Mouse (Mus musculus) CD4-positive, CD25-positive, alpha-beta regulatory T cell (primary cell): Measurements from ENCODE around the gene Neurog2. TPM values are rescaled to one million over a fixed set of nuclear protein-coding genes. Genes with fewer than 3 reads are reported as not detected.

Source experiments
- polyA plus RNA-seq: library from polyadenylated mRNA; unstranded; fragments of 100-300 nt; shearing (Covaris generic); gene quantifications from one replicate; pipeline ENCODE4 v1.2.1, GENCODE M21; 2017

Neurog2 gene
- not detected for polyA plus RNA-seq

DNA sequence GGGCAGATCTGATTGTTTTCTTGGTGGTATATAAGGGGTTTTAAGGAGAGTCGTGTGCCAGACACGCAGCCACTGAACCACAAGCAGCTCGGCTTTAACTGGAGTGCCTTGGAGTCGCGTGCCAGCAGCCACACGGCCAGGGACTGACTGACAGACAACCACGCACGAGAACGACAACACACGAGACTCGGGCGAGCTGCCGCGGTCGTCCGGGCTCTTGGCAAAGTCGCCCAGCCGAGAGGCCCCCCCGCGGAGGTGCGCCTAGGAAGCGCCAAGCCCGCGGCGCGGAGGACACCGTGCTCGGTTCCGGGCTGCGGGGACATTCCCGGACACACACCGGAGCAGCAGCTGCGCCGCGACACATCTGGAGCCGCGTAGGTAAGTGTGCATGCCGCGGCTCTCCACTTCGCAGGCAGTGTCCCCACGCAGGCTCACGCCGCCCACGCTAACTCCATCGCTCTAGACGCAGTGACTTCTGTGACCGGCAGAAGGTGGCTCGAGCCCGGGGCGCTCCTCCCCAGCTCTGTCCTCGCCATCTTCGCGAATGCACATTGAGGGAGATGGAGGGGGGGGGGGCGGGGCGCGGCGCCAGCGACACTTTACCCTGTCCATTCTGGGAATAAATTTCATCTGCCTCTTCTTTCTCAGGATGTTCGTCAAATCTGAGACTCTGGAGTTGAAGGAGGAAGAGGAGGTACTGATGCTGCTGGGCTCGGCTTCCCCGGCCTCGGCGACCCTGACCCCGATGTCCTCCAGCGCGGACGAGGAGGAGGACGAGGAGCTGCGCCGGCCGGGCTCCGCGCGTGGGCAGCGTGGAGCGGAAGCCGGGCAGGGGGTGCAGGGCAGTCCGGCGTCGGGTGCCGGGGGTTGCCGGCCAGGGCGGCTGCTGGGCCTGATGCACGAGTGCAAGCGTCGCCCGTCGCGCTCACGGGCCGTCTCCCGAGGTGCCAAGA lies at the start of gene Neurog2:
Neurog2 (plus strand) TSS at position 56 of the 953 bp plus-strand sequence.

Other genes starting within 250 kb of the Neurog2 start
- 0.43 TPM for gene Ank2, start 133.8 kb upstream of the Neurog2 start, polyA plus RNA-seq
- gene Larp7, start 79.8 kb upstream of the Neurog2 start, polyA plus RNA-seq, result 52.9 TPM
- gene Zgrf1, start 79.6 kb upstream of the Neurog2 start, polyA plus RNA-seq, result 3.6 TPM
- gene Alpk1, start 147.4 kb downstream of the Neurog2 start, polyA plus RNA-seq, result 1.3 TPM
- 0.29 TPM for gene Tifa, start 156.7 kb downstream of the Neurog2 start, polyA plus RNA-seq
- gene Ap1ar, start 204.4 kb downstream of the Neurog2 start, polyA plus RNA-seq, result 69.0 TPM